Mouse (Mus musculus) liver, adult 2 months (tissue): ENCODE data around the gene Pde2a.

ENCODE experiments used
- CTCF ChIP-seq: fragments of 200-500 bp; IDR thresholded peaks from 2 replicates; pipeline ENCODE4 v1.5.1; 2011; ENCODE audit warnings: low read depth, low read length, control low read depth
- POLR2A ChIP-seq: fragments of 200-500 bp; IDR thresholded peaks from 2 replicates; pipeline ENCODE4 v1.6.1; 2011; ENCODE audit warnings: low read length, control low read depth; ENCODE audit not compliant: insufficient read depth; ENCODE audit errors: extremely low read depth

DNA sequence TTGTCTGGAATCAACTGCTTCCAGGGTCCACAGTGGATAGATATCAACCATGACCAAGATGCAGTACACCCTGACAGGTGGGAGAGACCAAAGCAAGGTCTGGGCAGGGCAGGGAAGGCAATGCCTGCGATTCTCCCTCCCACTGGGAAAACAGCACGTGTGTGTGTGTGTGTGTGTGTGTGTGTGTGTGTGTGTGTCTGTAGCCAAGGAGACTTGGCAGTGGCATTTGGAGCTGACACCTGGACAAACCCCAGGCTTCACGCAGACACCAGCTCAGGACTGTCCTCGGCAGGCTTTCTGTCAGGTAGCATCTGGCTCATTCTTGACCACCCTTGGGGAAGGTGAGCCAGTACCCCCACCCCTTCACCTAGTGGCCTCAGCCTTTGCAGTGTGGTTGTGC, 58.4 kb downstream of the Pde2a start:
- TF ChIP-seq CTCF: no peak
- TF ChIP-seq POLR2A: no peak
